Mouse (Mus musculus): ENCODE data around the gene Pip5k1b. TPM values are rescaled to one million over a fixed set of nuclear protein-coding genes. Genes with fewer than 3 reads are reported as not detected.

Gene Pip5k1b
- total RNA-seq, 1 experiment from 2014 or later, result 13.7 TPM

DNA sequence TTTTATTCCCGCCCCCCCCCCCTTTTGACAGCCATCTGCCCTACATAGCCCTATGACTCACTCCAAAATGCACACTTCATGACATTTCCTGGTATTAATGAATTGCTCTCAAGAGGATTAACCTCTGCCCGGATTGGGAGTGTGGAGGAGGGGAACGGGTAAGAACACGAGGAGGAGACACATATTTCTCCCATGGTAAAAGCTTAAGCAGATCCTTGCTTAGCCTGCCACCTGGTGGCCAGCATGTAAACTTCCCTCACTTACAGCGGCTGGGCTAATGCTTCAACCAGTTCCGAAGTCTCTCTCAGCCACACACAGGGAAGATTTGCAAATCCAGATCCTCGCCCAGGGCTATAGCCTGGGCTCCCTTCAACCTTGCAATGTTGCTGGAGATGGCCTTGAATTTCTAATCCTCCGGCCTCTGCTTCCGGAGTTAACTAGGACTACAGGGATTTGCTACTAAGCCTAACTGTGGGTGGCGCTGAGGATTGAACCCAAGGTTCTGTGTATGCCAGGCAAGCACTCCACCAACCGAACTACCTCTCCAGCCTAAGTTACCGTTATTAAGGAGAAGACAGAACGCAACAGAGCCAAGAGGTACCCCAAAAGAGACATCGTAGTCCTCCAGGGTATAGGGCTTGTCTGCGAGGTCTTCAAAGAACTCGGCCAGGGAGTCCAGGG lies 283.8 kb downstream of the Pip5k1b start:
- ATAC-seq (replicated peaks in 1 of 2; ENCODE audit: insufficient read depth in 1 of 2, low FRiP score in 2 of 2, low TSS enrichment in 1 of 2, low read depth in 1 of 2, poor library complexity in 2 of 2, severe bottlenecking in 2 of 2), result peak; percentile 88 to 93; a peak in 3 of 4 replicates

GRCm38 (mm10) chr19:24271326-24271725 lies 284.3 kb downstream of the Pip5k1b start:
- 0 out of 4 replicates have a peak, but pooled peaks of 1 of the 2 experiments have one; percentile 5 for ATAC-seq (replicated peaks in 1 of 2; ENCODE audit: insufficient read depth in 1 of 2, low FRiP score in 2 of 2, low TSS enrichment in 1 of 2, low read depth in 1 of 2, poor library complexity in 2 of 2, severe bottlenecking in 2 of 2)

- ATAC-seq (replicated peaks in 1 of 2; ENCODE audit: insufficient read depth in 1 of 2, low FRiP score in 2 of 2, low TSS enrichment in 1 of 2, low read depth in 1 of 2, poor library complexity in 2 of 2, severe bottlenecking in 2 of 2), result no peak
Measured at GRCm38 (mm10) chr19:24268531-24268930, 287.1 kb downstream of the Pip5k1b start.

GRCm38 (mm10) chr19:24266046-24266830 lies 289.4 kb downstream of the Pip5k1b start:
- no peak for ATAC-seq (replicated peaks in 1 of 2; ENCODE audit: insufficient read depth in 1 of 2, low FRiP score in 2 of 2, low TSS enrichment in 1 of 2, low read depth in 1 of 2, poor library complexity in 2 of 2, severe bottlenecking in 2 of 2)

DNA sequence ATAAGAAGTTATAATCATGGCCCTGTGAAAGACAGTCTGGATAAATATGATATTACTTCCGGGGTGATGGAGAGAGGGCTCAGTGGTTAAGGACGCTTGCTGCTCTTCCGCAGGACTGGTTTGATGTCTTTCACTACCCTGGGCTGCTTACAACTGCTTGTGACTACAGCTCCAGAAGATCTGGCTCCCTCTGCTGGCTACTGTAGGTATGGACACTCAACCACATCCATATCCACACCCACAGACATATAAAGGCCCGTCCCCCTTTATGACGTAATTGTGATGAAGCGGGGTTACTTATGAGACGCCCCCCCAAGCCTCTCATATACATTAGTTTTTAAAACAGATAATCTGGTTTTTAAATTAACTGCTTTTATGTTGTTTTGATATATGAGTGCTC lies 290.7 kb downstream of the Pip5k1b start:
- peak; percentile 83 to 91 for ATAC-seq (replicated peaks in 1 of 2; ENCODE audit: insufficient read depth in 1 of 2, low FRiP score in 2 of 2, low TSS enrichment in 1 of 2, low read depth in 1 of 2, poor library complexity in 2 of 2, severe bottlenecking in 2 of 2)

GRCm38 (mm10) chr19:24262736-24263135 lies 292.9 kb downstream of the Pip5k1b start:
- ATAC-seq (replicated peaks in 1 of 2; ENCODE audit: insufficient read depth in 1 of 2, low FRiP score in 2 of 2, low TSS enrichment in 1 of 2, low read depth in 1 of 2, poor library complexity in 2 of 2, severe bottlenecking in 2 of 2), result no peak

DNA sequence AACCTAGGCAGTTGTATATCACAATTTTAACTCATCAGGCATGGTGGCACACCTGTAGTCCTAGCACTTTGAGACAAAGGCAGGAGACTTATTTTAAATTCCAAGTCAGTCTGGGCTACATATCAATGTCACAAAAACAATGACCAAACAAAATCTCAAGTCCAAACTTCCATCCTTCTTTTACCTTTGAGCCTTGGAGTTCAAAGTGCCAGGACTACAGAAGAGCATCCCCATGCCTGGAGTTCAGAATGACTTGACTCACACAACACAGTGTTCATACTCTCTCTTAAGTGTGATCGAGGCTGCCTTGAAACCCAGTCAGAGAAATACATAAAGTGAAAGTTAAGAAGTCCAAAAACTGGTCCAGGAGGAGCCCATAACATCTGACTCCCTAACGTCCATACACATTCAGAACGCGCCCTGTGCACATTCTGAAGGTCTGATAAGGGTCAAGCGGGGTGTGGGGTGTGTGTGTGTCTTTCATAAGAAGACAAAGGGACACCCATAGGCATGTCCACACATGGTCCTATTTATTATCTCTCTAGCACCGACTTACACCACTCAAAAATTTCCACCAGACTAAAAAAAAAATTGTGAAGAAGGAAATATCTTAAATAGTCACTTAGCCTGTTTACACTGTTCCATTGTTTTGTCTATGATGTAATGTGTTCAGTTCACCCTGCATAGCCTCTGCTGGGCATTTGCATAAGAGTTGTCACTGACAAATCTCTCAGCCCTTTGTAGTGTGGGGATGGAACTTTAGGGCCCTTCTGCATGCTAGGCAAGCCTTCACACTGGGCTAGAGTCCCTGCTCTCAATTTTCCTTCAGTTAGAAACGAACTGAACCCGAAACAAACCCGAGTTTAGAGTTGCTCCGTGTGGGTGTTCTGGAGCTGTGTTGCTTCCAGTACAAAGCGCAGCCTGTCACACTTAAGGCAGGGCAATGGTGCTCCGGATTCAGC lies 296.0 kb downstream of the Pip5k1b start:
- no peak for ATAC-seq (replicated peaks in 1 of 2; ENCODE audit: insufficient read depth in 1 of 2, low FRiP score in 2 of 2, low TSS enrichment in 1 of 2, low read depth in 1 of 2, poor library complexity in 2 of 2, severe bottlenecking in 2 of 2)

GRCm38 (mm10) chr19:24258368-24258767 lies 297.3 kb downstream of the Pip5k1b start:
- ATAC-seq (replicated peaks in 1 of 2; ENCODE audit: insufficient read depth in 1 of 2, low FRiP score in 2 of 2, low TSS enrichment in 1 of 2, low read depth in 1 of 2, poor library complexity in 2 of 2, severe bottlenecking in 2 of 2), result no peak

GRCm38 (mm10) chr19:24257962-24258361 lies 297.7 kb downstream of the Pip5k1b start:
- ATAC-seq (replicated peaks in 1 of 2; ENCODE audit: insufficient read depth in 1 of 2, low FRiP score in 2 of 2, low TSS enrichment in 1 of 2, low read depth in 1 of 2, poor library complexity in 2 of 2, severe bottlenecking in 2 of 2), result no peak

DNA sequence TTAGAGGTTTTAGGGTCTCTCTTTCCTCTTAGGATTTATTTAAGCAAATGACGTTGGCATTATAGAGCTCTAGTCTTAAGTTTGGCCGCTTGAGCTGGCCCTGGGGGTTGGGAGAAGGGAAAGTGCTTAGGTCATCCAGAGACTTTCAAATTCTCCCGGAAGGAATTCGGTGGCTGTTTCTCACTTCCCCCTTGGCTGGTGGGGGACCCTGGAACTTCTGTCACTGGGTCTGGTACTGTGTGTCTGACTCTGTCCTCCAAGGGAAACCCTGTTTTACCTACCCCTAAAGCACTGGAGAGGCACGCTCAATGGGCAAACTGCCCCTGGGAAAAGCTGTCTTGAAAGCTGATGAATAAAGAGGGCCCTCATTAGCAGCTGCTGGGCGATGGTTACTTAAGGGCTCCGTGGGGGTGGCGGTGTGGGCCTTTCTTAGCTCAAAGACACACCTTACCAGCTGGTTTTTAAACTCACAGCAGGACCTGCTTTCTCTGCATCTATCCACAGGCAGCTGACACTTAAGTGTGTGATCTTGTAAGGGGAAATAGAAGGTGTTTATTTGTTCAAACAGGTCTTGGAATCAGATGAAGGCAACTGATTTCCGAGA lies 301.9 kb downstream of the Pip5k1b start:
- no peak for ATAC-seq (replicated peaks in 1 of 2; ENCODE audit: insufficient read depth in 1 of 2, low FRiP score in 2 of 2, low TSS enrichment in 1 of 2, low read depth in 1 of 2, poor library complexity in 2 of 2, severe bottlenecking in 2 of 2)

GRCm38 (mm10) chr19:24251869-24252268 lies 303.8 kb downstream of the Pip5k1b start:
- ATAC-seq (replicated peaks in 1 of 2; ENCODE audit: insufficient read depth in 1 of 2, low FRiP score in 2 of 2, low TSS enrichment in 1 of 2, low read depth in 1 of 2, poor library complexity in 2 of 2, severe bottlenecking in 2 of 2), result no peak

Other genes with a start within 250 kb of the Pip5k1b start
- 5.4 TPM in 2 replicates for gene Fam122a, start 78.5 kb downstream of the Pip5k1b start, total RNA-seq (2017)
- not detected in 2 replicates for gene Tmem252, start 118.1 kb upstream of the Pip5k1b start, total RNA-seq (2017)